Mouse (Mus musculus) brain, embryonic 14.5 days (tissue): Measurements from ENCODE around the gene Esrrb.

Experiments
- CTCF ChIP-seq: fragments of 200-500 bp; IDR thresholded peaks from 2 replicates; pipeline ENCODE4 v1.5.1; 2012; ENCODE audit warnings: inconsistent platforms, mild to moderate bottlenecking, moderate library complexity, borderline replicate concordance; ENCODE audit not compliant: insufficient read depth, insufficient read length; ENCODE audit errors: extremely low read depth
- POLR2A ChIP-seq: fragments of 200-500 bp; IDR thresholded peaks from 2 replicates; pipeline ENCODE4 v1.6.1; 2012; ENCODE audit warnings: mild to moderate bottlenecking, inconsistent platforms, borderline replicate concordance; ENCODE audit not compliant: poor library complexity, insufficient read depth, insufficient read length, severe bottlenecking; ENCODE audit errors: extremely low read depth

DNA sequence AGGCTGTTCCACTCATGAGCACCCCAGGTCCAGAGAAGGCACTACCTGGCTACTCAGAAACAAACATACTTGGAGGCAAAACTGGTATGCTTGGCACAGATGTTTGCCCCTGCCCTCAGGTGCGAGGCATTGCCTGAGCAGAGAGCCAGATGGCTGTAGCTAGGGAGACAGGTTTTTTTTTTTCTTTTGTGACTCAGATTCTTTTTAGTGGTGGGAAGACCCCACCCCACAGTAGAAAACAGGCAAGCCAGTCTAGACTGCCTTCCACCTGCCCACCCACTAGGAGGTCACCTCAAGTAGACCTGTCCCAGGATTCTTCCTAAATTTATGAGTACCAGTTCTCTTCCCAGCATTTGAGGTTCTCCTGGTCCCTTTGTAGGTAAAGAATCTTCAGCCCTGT lies 103.5 kb downstream of the Esrrb start:
- no peak for TF ChIP-seq CTCF
- no peak for TF ChIP-seq POLR2A
